Mouse (Mus musculus) spleen, adult 10 weeks (tissue): ENCODE results near the gene Slc15a3. TPM values are rescaled to one million over a fixed set of nuclear protein-coding genes. Genes with fewer than 3 reads are reported as not detected.

ENCODE experiments used
- polyA plus RNA-seq: library from polyadenylated mRNA; stranded (reverse); fragments of 350-450 nt; fragmentation: Illumina TruSeq; extraction: RNeasy Lipid Tissue Mini Kit (QIAGEN cat#74804); gene quantifications from one replicate; pipeline ENCODE4 v1.2.3, GENCODE M21; 2015; ENCODE audit warnings: low replicate concordance; ENCODE audit not compliant: insufficient read depth

The Slc15a3 gene
- polyA plus RNA-seq, result 22.5 TPM

GRCm38 (mm10) chr19:10839010-10839892, at the start of gene Slc15a3:
Gene Slc15a3 (plus strand): TSS chr19:10839727.

GRCm38 (mm10) chr19:10829436-10830175, 9.9 kb upstream of the Slc15a3 start, which contains the start of gene Cd6:
Gene Cd6 (minus strand): TSS chr19:10830058.

GRCm38 (mm10) chr19:10869886-10870527, 30.5 kb downstream of the Slc15a3 start, which contains the start of gene Tmem132a:
Gene Tmem132a (minus strand): TSS chr19:10869940.

GRCm38 (mm10) chr19:10881426-10882154, 42.1 kb downstream of the Slc15a3 start, which contains the start of gene Tmem109:
Gene Tmem109 (minus strand): TSS chr19:10882001.

DNA sequence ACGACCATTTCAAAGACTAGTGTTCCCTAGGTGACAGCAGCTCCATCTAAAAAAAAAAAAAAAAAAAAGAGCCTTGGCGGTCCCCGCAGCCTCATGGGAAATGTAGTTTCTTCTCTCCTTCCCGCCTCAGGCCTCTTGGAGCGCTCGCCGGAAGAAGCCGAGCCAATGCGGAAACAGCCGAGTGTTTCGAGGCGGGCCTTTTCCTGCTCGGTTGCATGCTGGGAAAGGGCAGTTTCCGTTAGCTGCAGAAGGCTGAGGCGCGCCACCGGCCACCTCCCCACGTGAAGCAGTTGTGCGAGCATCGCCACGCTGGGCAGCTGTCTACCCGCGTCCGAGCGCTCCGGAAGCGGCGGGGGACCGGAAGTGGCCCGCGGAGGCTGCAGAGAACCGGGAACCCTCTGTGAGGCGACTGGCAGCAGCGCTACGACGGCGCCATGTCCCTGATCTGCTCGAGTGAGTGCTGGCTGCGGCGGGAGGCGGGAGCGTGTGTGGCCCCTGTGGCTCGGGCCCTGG, 55.5 kb downstream of the Slc15a3 start, which contains the start of gene Prpf19:
TSS of gene Prpf19 (plus strand) at position 216 of the 513 bp plus-strand sequence.

Other genes starting within 250 kb of the Slc15a3 start
- 165 TPM for gene Ddb1, start 234.4 kb upstream of the Slc15a3 start, polyA plus RNA-seq
- 3.9 TPM for gene Tkfc, start 234.1 kb upstream of the Slc15a3 start, polyA plus RNA-seq
- 0.08 TPM for gene Vwce, start 205.5 kb upstream of the Slc15a3 start, polyA plus RNA-seq
- not detected for gene Pga5, start 161.7 kb upstream of the Slc15a3 start, polyA plus RNA-seq
- gene Vps37c, start 151.0 kb upstream of the Slc15a3 start, polyA plus RNA-seq, result 11.2 TPM
- gene Cd5, start 100.7 kb upstream of the Slc15a3 start, polyA plus RNA-seq, result 33.1 TPM
- 24.1 TPM for gene Cd6, start 9.7 kb upstream of the Slc15a3 start, polyA plus RNA-seq
- gene Tmem132a, start 30.2 kb downstream of the Slc15a3 start, polyA plus RNA-seq, result 0.36 TPM
- gene Tmem109, start 42.3 kb downstream of the Slc15a3 start, polyA plus RNA-seq, result 16.3 TPM
- gene Prpf19, start 55.5 kb downstream of the Slc15a3 start, polyA plus RNA-seq, result 103 TPM
- gene Zp1, start 80.9 kb downstream of the Slc15a3 start, polyA plus RNA-seq, result not detected
- gene Ptgdr2, start 97.4 kb downstream of the Slc15a3 start, polyA plus RNA-seq, result 0.14 TPM
- 7.5 TPM for gene Ccdc86, start 109.5 kb downstream of the Slc15a3 start, polyA plus RNA-seq
- gene Ms4a10, start 134.9 kb downstream of the Slc15a3 start, polyA plus RNA-seq, result not detected
- gene Ms4a15, start 153.5 kb downstream of the Slc15a3 start, polyA plus RNA-seq, result not detected
- not detected for gene Ms4a18, start 178.3 kb downstream of the Slc15a3 start, polyA plus RNA-seq
- gene Ms4a8a, start 241.4 kb downstream of the Slc15a3 start, polyA plus RNA-seq, result 9.2 TPM